Mouse (Mus musculus) layer of hippocampus, postnatal 10 days (tissue): ENCODE measurements around the gene Cnrip1. TPM values are rescaled to one million over a fixed set of nuclear protein-coding genes. Genes with fewer than 3 reads are reported as not detected.
"Not testable (repeated sequence)": the region's sequence is repeated elsewhere in the genome, so short reads cannot be mapped to it uniquely, and the experiment has no call there.

Source experiments
- DNase-seq, 2 experiments: peaks; one replicate each; pipeline ENCODE4 v3.0.0; 2021; ENCODE audit warnings: low spot score in 2 of 2
- long read RNA-seq: library from polyadenylated mRNA; stranded (forward); transcript quantifications from one replicate; pipeline ENCODE4 v2.0.0, GENCODE M21; 2023
- total RNA-seq, 2 experiments: library from RNA; stranded (reverse); gene quantifications; 2 replicates each; pipeline ENCODE4 v1.2.3; 2021

Gene Cnrip1
- 100 to 1,000 TPM; 154 to 175 TPM for total RNA-seq
- long read RNA-seq, transcript Cnrip1-201 (3 exons, 1,654 nt) = major isoform, 223 of 267 reads
- long read RNA-seq, partial matches to known transcripts = 14 of 267 reads
- long read RNA-seq, other reads (novel, unspliced or antisense) = 30 of 267 reads

DNA sequence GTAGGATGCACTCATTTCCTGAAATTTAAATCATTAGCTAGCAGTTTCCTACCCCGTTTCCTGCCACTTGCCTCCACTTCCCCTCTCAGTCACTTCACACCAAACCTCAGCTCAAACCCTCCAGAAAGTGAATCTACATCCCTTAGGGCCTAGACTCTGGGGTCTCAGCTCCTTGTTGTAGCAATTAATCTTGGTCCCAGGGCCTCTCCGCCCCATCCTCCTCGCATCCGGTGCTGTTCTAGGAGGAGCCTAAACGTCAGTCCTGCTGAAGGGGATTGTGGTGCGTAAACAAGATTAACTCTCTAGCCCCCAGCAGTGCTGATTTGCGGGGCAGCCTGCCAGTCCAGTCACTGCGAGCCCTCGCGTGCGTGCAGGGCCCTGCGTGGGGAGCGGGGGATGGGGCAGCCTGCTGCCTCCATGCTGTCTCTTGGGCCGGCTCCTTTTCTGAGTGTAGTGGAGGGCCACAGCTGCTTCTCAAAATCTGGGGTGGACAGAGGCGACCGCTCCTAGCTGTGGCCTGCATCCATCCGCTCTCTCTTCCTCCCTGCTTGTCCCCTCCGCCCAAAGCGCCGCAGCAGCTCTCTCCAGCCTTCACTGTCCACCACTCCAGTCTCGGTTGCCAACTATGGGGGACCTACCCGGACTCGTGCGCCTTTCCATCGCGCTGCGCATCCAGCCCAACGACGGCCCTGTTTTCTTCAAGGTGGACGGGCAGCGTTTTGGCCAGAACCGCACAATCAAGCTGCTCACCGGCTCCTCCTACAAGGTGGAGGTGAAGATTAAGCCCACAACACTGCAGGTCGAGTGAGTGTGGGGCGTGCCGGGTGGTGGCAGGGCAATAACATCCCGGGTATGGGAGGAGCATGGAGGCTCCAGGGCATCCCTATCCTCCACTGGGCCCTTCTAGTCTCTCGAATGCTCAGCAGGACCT is at the start of gene Cnrip1, which contains the start of gene Plek:
TSS of gene Cnrip1 (plus strand) at position 42 of the 931 bp plus-strand sequence.
TSS of gene Plek (minus strand) at position 837 of the 931 bp plus-strand sequence.
- peak; percentile 90 to 93 for DNase-seq

DNA sequence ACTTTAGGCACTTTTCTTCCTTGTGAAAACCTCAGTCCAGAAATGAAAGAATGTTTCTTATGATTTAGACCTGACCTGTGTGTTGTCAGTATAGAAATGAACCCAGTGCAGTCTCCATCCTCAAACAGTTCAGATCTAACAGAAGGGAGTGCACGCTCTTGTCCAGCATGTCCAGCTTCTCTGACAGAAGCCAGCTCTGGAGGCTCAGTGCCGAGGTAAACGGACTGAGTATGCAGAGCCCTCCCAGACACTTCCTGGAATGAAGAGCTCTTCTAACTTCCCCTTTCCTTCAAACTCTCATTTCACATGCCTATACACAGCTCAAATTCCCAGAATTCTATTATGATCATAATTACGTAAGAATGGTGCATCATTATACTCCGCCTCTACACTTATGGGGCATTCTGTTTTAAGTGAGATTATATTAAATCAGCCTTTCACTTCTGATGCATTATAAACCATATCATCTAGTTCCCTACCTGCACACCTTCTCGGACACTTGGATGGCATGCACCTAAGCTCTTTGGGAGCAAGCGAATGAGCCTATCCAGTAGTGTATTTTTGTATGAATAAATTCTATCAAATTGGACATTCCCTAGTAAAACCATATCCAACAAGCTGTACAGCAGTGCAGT is 48.5 kb upstream of the Cnrip1 start:
- no peak for DNase-seq

DNA sequence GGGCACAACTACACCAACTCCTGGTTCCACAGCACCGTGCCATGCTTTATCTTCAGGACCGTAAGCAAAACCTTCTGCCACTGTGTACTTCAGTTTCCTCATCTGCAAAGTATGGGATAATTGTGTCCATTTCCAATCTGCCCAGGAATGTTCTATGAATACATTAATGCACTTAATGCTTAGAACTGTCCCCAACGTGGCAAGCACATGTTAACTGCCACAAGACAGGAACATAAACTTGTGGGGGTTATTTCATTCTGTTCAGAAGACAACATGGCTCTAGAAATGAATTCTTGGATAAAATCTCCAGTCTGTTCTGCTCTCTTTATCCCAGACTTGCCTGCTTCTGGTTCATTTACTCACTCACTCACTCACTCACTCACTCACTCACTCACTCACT is 47.6 kb upstream of the Cnrip1 start:
- no peak for DNase-seq

DNA sequence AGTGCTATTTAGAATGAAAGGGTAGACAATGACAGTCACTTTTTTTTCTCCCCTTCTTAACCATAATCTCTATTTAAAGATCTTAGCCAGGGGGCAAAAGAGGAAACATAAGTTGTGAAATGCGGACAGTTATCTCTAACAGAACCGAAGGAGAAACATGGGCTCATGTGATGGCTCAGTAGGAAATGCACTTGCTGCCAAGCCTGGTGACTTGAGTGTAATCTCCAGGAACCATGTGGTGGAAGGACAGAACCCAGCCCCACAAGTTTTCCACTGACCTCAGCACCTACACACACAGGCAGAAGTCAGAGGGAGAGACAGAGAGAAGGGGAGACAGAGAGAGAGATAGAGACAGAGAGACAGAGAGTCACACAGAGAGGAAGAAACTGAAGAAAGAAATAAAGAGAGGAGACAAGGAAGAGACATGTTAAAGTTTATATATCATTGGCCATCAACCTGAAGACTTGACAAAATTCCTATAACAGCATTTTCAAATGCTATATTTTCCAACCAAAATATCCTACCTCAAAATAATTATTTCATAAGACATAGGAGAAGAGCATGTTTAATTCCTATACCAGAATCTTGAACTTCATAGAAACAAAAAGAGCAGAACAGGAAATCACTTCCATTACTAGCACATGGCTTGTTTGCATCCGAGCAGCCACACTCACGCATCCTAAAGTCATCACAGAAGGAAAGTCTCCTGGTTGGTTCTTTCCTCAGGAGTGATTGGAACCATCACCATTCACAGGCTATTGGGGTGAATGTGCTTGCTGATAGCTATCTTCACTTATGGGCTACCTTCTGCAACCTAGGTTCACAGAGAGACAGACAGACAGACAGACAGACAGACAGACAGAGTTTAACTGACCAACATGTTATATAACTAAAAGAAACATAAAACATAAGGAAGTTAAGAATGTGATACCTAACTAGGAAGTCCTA is 46.2 kb upstream of the Cnrip1 start:
- DNase-seq = no peak

DNA sequence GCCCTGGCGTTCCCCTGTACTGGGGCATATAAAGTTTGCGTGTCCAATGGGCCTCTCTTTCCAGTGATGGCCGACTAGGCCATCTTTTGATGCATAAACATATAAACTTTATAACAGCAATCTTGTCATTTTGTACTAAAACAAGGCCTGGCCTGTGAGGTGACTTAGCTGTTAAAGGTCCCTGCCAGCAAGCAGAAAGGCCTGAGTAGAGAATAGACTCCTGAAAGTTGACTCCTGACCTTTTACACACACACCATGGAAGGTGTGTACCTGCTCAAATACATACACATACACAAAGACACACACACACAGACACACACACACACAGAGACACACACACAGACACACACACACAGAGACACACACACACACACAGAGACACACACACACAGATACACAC is 44.9 kb upstream of the Cnrip1 start:
- DNase-seq = not testable (repeated sequence)

DNA sequence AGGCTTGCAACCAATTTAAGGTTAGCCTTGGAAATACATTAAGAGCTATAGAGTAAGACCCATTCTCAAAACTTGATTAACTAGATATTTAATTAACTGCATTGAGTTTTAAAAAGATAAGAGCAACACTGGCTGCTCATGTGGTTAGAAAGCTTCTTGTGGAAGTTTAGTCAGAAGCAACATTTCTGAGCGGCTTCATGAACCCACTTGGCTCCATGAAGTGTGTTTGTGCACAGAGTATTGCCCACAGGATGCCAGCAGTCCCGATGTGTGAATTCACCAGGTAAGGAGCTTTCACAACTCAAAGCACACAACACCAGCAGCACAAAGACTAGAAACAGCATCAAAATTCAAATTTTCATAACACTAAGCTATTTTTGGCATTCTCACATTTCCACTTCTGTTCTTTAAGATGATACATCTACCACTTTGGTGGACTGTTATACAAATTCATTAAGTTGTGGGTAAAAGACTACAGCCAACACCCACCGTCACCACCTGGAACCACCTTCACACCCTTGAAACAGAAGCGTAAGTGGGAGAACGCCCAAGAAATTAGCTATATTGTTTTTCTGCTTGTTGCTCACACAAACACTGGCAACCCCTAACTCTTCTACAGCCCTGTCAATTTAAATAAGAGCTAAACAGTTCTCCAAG is 43.7 kb upstream of the Cnrip1 start:
- no peak for DNase-seq

DNA sequence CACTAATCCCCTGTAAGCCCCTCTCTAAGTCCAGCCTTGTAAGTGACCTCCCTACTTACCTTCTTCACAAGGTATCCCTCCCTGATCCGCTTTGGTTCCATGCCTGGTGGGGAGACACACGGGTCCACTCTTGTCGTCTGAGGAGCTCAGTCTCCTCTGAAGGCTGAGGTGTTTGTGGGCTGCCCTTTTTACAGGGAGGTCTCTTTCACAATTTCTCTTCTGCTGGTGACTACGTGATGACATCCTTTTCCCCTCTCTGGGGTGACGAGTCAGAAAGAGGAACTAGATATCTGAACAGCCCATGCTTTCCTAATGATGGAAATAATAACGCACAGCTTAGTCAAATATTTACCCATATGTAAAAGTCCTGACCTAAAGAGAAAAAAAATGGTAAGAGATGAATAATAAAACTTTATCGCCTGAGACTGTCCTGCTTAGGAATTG is 42.9 kb upstream of the Cnrip1 start:
- no peak for DNase-seq

DNA sequence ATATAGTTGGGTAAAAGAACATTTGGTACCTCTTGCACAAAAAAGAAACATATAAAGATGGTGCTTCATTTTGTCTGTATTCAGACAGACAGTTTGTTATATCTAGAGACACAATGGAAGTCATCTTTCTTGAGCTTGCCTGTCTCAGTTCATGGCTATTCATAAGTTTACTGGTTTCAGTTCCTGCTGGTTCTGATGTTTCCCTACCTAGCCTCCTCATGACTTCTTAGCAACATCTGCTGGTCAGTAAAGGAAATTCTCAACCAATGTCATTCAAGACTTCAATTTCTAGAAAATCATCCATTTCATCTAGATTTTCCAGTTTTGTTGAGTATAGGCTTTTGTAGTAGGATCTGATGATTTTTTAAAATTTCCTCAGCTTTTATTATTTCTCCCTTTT is 38.4 kb upstream of the Cnrip1 start:
- no peak for DNase-seq

DNA sequence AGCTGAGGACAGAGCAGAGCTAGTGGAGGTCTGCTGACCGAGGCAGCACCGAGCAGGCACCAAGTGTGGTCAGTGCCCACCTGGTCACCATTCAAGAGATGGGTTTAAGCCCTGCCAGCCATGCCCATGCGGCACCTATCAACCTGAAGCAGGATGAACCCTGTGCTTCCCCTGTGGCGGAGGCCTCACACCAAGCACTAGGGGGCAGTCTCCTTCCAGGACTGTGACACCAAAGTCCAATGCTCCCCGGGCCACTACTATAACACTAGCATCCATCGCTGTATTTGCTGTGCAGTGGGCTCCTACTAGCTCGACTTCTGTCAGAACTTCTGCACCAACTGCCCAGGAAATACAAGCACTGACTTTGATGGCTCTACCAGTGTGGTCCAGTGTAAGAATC is 32.1 kb upstream of the Cnrip1 start:
- DNase-seq = no peak

DNA sequence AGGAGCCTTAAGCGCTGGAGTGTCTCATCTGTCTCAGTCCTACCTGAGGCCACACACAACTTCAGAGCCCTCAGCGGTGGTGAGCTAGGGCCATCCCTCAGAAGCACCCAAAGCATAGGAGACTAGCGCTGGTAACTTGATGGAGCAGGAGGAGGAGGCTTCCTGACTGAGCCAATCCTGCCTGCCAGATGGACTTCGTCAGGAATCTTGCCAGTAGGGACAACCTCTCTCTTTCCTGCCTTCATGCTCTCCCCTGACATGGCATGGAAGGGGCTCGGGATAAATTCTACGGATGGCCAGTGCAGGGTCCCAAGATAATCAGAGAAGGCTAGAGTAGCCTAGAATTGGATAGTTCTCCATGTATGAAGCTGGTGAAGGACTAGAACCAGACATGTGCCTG is 28.2 kb upstream of the Cnrip1 start:
- no peak for DNase-seq

DNA sequence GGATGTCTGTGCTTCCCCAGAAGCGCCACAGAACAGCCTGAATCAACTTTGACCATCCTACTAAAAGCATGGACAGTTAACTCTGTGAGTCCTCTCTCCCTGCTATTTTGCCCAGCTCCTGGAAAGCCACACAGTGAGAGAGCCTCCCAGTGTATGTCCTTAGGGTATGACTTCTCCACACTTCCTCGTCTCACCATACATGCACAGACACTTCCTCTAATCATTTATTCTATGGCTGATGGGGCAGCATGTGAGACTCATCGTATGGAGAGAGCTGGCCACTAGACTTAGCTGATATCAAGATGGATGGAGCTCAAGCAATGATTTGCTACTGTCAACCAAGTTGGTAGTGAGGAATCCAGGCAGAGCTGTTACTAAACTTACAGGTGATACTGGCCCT is 27.4 kb upstream of the Cnrip1 start:
- DNase-seq = no peak

DNA sequence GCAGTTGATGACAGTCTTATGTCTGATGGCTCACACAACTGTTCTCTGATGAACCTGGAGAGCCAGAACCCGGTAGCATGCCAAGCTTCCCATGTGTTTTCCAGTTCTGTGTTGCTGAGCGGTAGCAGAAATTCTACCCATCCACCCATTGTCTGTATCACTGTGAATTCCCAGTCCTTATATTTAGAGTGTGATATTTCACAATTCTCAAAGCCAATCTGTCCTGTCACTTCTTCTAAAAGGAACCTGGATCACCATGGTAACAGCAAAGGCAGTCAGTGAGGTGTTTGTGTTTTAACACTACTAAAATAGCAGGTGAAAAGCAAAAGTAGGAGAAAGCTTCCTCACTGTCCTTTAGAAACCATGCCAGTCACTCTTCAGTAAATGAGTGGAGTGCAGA is 5.6 kb upstream of the Cnrip1 start:
- DNase-seq = no peak

DNA sequence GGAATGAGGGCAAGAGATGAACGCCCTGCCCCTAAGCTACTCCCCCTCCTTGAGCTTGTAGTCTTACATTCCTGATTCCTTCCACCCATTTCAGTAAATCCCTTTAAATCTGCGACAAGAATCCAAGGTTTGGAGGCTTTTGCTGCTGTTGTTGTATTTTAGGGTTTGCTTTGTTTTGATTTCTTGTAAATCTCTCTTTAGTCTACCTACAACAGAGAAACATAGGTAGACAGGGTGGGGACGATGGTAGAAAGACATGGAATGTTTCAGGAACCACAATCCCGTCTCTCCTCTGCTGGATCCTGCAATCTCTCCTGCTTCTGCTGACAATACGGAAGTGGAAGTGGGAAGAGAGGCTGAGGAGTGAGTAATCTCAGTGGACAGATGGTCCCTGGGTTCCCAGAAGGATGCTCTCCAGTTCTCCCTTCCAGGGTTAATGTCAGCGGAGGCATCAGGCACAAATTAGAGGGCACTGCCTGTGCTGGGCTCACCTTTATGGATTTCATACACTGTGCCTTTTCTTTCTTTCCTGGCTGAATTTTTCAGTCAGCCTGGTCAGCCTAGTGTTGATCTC is 1.2 kb downstream of the Cnrip1 start:
- peak in 1 of 2 experiments; percentile 25 for DNase-seq

DNA sequence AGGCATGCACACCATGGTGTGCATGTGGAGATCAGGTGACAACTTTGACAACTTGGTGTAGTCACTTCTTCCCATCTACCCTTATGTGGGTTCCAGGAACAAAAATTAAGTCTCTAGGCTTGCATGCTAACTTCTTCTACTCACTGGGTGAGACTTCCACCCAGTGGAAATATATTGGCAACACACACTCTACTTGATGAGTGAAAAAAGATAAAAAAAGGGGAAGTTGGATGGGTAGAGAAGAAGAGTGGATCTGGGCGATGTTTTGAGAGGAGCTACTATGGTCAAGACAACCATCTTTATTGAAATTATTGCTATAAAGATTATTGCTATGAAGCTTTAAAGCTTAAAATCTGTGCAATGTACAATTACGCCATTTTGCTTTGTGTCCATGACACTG is 18.0 kb downstream of the Cnrip1 start:
- not testable (repeated sequence) for DNase-seq

DNA sequence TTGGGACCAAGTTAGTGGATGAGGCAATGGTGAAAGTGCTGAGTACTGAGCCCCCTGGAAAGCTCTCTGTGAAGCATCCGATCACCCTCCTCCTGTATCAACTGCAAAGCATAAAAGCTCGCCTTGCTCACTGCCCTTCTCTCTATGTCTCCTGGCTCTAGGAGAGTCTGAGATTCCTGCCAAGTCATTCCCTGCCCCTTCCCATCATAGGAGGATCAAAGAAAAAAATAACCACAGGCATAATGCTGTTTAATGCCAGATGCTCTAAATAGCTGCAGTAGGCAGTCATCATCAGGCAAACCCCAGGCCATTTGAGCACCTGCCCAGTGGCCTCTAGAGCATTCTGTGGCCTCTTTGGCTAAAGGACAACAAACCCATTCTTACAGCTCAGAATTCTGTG is 24.3 kb downstream of the Cnrip1 start:
- no peak for DNase-seq

DNA sequence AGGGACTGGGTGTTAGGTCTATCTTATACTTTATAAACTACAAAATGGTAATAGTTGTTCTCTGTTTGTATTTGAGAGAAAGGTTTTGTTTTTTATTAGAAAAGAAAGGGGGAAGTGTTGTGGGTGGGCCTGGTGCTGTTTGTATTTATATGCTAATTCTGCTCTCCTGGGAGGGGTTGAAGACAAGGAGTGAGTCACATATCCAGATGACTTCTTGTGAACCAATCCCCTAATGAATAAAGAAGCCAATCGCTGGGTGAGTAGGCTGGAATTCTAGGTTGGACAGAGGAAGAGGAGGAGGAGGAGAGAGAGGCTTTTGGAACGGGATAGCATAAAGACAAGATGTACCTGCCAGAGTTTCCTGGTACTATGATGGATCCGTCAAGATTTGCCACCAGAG is 30.7 kb downstream of the Cnrip1 start:
- DNase-seq = no peak

DNA sequence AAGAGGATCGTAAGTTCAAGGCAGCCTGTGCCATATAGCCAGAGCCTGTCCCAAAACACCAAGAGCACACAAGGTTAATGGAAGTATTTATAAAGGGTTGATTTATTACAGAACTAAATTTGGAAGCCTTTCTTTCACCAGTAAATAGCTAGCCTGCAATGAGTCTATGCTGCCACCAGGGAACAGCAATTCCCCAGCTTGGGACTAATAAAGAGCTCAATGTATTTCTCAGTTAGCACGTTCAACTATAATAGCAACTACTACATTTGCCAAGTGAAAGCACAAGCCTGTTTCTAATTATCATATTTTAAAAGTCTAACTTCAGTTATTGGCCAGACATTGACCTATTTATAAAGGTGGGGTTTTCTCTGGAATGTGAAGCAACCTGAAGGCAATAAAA is 31.6 kb downstream of the Cnrip1 start:
- peak; percentile 30 to 46 for DNase-seq

DNA sequence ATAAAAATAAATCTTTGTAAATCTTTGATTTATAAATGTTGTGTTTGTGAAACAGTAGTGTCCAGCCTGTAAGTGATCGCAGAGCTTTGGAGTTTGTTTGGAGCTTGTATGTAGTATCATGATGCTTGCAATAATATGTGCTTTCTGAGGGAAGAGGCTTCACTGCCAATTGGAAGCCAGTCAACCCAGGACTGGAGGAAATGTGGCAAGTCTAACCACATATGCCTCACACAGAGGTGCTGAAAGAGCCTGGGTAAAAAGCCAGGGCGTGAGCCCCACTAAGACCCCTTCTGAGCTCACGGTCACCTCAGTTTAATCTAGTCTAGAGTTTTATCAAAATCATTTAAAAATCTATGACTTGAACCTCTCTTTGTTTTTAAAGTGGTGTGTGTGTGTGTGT is 32.1 kb downstream of the Cnrip1 start:
- DNase-seq = no peak

DNA sequence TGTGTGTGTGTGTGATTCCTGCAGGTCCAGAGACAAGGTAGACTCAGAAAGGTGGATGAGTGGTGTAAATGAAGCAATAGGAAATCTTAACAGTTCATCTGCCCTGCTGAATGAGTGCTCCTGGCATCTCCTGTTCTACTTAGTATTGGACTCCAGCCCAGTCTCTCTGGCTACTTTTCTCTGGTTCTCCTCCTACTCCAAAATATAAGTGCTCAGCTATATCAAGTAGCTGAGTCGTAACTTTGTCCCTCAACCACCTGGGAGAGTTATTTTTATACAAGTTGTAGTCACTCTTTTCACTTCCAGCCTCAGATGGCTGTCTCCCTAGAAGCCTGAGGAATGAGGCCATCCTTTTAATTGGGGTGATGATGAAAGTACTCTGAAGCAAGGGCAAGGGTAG is 32.5 kb downstream of the Cnrip1 start:
- no peak for DNase-seq

DNA sequence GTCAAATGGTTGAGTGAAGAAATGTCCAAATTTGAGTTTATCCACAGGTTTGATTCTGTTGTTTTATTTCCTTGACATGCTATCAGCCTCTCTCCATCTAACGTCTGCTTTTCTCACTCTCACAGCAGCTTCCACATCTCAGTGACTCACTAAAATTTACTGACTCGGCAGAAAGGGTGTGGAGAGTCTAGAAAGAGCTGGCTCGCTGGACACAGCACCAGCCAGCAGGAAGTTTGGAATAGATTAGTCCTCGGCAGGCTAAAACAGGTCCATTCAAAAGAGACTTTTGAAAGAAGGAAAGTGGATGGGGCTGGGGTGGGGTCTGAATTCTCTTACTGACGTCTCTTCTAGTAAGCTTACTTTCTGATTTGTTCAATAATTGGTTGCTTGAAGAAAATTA is 34.7 kb downstream of the Cnrip1 start:
- DNase-seq = no peak
